In genomic region chr12:15879907-15880430, GRCm38 (mm10) we compare ENCODE assay signal across 17 mouse cellular contexts.
"Had no signal": no experiment of that assay in that cellular context is flagged by ENCODE, and none has a peak within 500 bp of the region (broad histone marks: within the 10 kb centered on the region; RNA-seq: fewer than 3 reads in every experiment).

No protein-coding gene starts in this region.

- H3K4me3 ChIP-seq: kidney, embryonic 15.5 days; limb, embryonic 13.5 days; megakaryocyte, embryonic 14.5 days; midbrain, embryonic 12.5 days; neural tube, embryonic 13.5 days; stomach, embryonic 15.5 days had no signal

- H3K4me2 ChIP-seq: kidney, embryonic 15.5 days; limb, embryonic 13.5 days; lung, embryonic 14.5 days; midbrain, embryonic 12.5 days; neural tube, embryonic 13.5 days; stomach, embryonic 15.5 days had no signal

- DNase-seq: kidney, postnatal 14 days; left cerebral cortex, postnatal 4 days; lung, embryonic 14.5 days; lung, postnatal 10 days; lung, postnatal 4 days; retina, postnatal 1 day; right cerebral cortex, postnatal 4 days; spleen, adult 18-20 months; thymus, adult 2 months; thymus, postnatal 36 days had no signal

- H3K27me3 ChIP-seq: kidney, embryonic 15.5 days; limb, embryonic 13.5 days; midbrain, embryonic 12.5 days; neural tube, embryonic 13.5 days; stomach, embryonic 15.5 days had no signal

- H3K36me3 ChIP-seq: kidney, embryonic 15.5 days; limb, embryonic 13.5 days; midbrain, embryonic 12.5 days; neural tube, embryonic 13.5 days; stomach, embryonic 15.5 days had no signal

- H3K9ac ChIP-seq: kidney, embryonic 15.5 days; limb, embryonic 13.5 days; lung, embryonic 14.5 days; midbrain, embryonic 12.5 days; neural tube, embryonic 13.5 days; stomach, embryonic 15.5 days had no signal

- H3K27ac ChIP-seq: kidney, embryonic 15.5 days; limb, embryonic 13.5 days; midbrain, embryonic 12.5 days; neural tube, embryonic 13.5 days; stomach, embryonic 15.5 days had no signal

- ATAC-seq: midbrain, embryonic 16.5 days had no signal

- H3K4me1 ChIP-seq: kidney, embryonic 15.5 days; limb, embryonic 13.5 days; megakaryocyte, embryonic 14.5 days; midbrain, embryonic 12.5 days; neural tube, embryonic 13.5 days; stomach, embryonic 15.5 days had no signal

- H3K9me3 ChIP-seq: kidney, embryonic 15.5 days; limb, embryonic 13.5 days; megakaryocyte, embryonic 14.5 days; midbrain, embryonic 12.5 days; neural tube, embryonic 13.5 days; stomach, embryonic 15.5 days had no signal
